Mouse (Mus musculus) bone marrow, adult 2 months (tissue): Measurements from ENCODE around the gene Atxn2l. TPM values are rescaled to one million over a fixed set of nuclear protein-coding genes. Genes with fewer than 3 reads are reported as not detected.
"Not testable (repeated sequence)": the region's sequence is repeated elsewhere in the genome, so short reads cannot be mapped to it uniquely, and the experiment has no call there.

Source experiments
- H3K27ac ChIP-seq: fragments of 200-500 bp; 2 replicates; pipeline ENCODE4 v1.5.1; 2012; ENCODE audit warnings: low read depth, mild to moderate bottlenecking, control low read depth, inconsistent platforms, low read length; ENCODE audit not compliant: control insufficient read depth, poor library complexity, insufficient read depth
- H3K4me1 ChIP-seq: fragments of 200-500 bp; 2 replicates; pipeline ENCODE4 v1.6.1; 2011; ENCODE audit warnings: low read length; ENCODE audit not compliant: control insufficient read depth, insufficient read depth
- H3K4me3 ChIP-seq: fragments of 200-500 bp; replicated peaks from 2 replicates; pipeline ENCODE3; 2011; ENCODE audit warnings: mild to moderate bottlenecking, low read depth, low read length, control low read depth; ENCODE audit not compliant: control insufficient read depth
- CTCF ChIP-seq: fragments of 200-500 bp; IDR thresholded peaks from 2 replicates; pipeline ENCODE4 v1.5.1; 2011; ENCODE audit warnings: low read length, control low read depth; ENCODE audit not compliant: control insufficient read depth, insufficient read depth
- POLR2A ChIP-seq: fragments of 200-500 bp; IDR thresholded peaks from 2 replicates; pipeline ENCODE4 v1.6.1; 2011; ENCODE audit warnings: low read depth, mild to moderate bottlenecking, control low read depth, low read length, borderline replicate concordance; ENCODE audit not compliant: control insufficient read depth
- WGBS: fragments of 180-500 bp; shearing (Covaris S2); methylation state at CpG from one replicate; pipeline ENCODE4 v1.1.7; 2018; 5-methylcytosine and 5-hydroxymethylcytosine counted together
- polyA plus RNA-seq: library from polyadenylated mRNA; stranded (reverse); fragments of >200 nt; gene quantifications from 2 replicates; pipeline ENCODE4 v1.2.4, GENCODE M21; 2011; ENCODE audit warnings: low replicate concordance; ENCODE audit not compliant: missing spikeins, insufficient read depth, insufficient read length

The Atxn2l gene
- polyA plus RNA-seq, 1 experiment, result 156 TPM

GRCm38 (mm10) chr7:126499416-126499815 lies 3.8 kb downstream of the Atxn2l start:
- no peaks in the 10 kb centered on the region for H3K4me1 ChIP-seq

GRCm38 (mm10) chr7:126497966-126498365 lies 5.3 kb downstream of the Atxn2l start:
- Histone ChIP-seq H3K27ac (no peak overlapping the region), H3K4me3 (no peak overlapping the region), H3K4me1 (no peaks in the 10 kb centered on the region)
- TF ChIP-seq POLR2A (no peak), CTCF (no peak)
- 93% methylated on average over 12 of the region's 12 CpGs for WGBS

More at GRCm38 (mm10) chr7:126499416-126499815, 3.8 kb downstream of the Atxn2l start:
- H3K4me3 ChIP-seq, result no peak overlapping the region
- TF ChIP-seq POLR2A (no peak), CTCF (no peak)
- WGBS, result 89% methylated on average over 7 of the region's 7 CpGs
- H3K27ac ChIP-seq, result no peak overlapping the region

GRCm38 (mm10) chr7:126496475-126496874 lies 6.8 kb downstream of the Atxn2l start:
- Histone ChIP-seq H3K4me3 (no peak overlapping the region), H3K4me1 (no peaks in the 10 kb centered on the region), H3K27ac (no peak overlapping the region)
- TF ChIP-seq POLR2A, result no peak
- TF ChIP-seq CTCF, result no peak
- 88% methylated on average over 5 of the region's 5 CpGs for WGBS

- 91% methylated on average over 6 of the region's 6 CpGs for WGBS
- Histone ChIP-seq H3K4me1 (no peaks in the 10 kb centered on the region), H3K27ac (no peak overlapping the region), H3K4me3 (no peak overlapping the region)
- no peak for TF ChIP-seq CTCF
- TF ChIP-seq POLR2A, result no peak
Measured at GRCm38 (mm10) chr7:126494120-126494519, 9.1 kb downstream of the Atxn2l start.

GRCm38 (mm10) chr7:126491973-126492372 lies 11.3 kb downstream of the Atxn2l start:
- no peak overlapping the region for H3K4me3 ChIP-seq
- H3K4me1 ChIP-seq, result no peaks in the 10 kb centered on the region; the same call in 1 of the 2 replicates
- no peak overlapping the region for H3K27ac ChIP-seq
- WGBS, result 81% methylated on average over 11 of the region's 11 CpGs
- no peak for TF ChIP-seq POLR2A
- TF ChIP-seq CTCF, result no peak

- no peak for TF ChIP-seq POLR2A
- TF ChIP-seq CTCF, result no peak
- WGBS, result 54% methylated on average over 1 of the region's 1 CpGs
- Histone ChIP-seq H3K27ac (no peak overlapping the region), H3K4me1 (no peaks in the 10 kb centered on the region; the same call in 1 of the 2 replicates), H3K4me3 (no peak overlapping the region)
Measured at GRCm38 (mm10) chr7:126491005-126491404, 12.2 kb downstream of the Atxn2l start.

GRCm38 (mm10) chr7:126487617-126488385 lies 15.4 kb downstream of the Atxn2l start:
- H3K27ac ChIP-seq, result peak overlapping the region; percentile 75
- peak overlapping the region; percentile 80 for H3K4me3 ChIP-seq
- 7% methylated on average over 25 of the region's 25 CpGs for WGBS
- H3K4me1 ChIP-seq, result not testable (repeated sequence)

GRCm38 (mm10) chr7:126487052-126487483 lies 16.2 kb downstream of the Atxn2l start, which contains the start of gene Tufm:
Gene Tufm, plus strand, starts transcription at chr7:126487361.
- under 1% methylated on average over 32 of the region's 32 CpGs for WGBS
- H3K4me1 ChIP-seq, result no peaks in the 10 kb centered on the region; the same call in 1 of the 2 replicates
- H3K4me3 ChIP-seq, result peak within 1 kb of the TSS; percentile 80
- peak within 1 kb of the TSS; percentile 75 for H3K27ac ChIP-seq
- TF ChIP-seq CTCF, result no peak
